Mouse (Mus musculus) right cerebral cortex, postnatal 25 days (tissue): Measurements from ENCODE around the gene Il17c.
A peak's percentile ranks its signal among the peaks of the same experiment; 100 is the strongest.

Source experiments
- DNase-seq: peaks from one replicate; pipeline ENCODE4 v3.0.0; 2022

The Il17c gene

GRCm38 (mm10) chr8:122421376-122422070 lies at the start of gene Il17c:
Gene Il17c, plus strand, starts transcription at chr8:122422020.
- DNase-seq, result no peak

GRCm38 (mm10) chr8:122375320-122375719 lies 46.5 kb upstream of the Il17c start:
- no peak for DNase-seq

- DNase-seq, result no peak
These were observed 46.0 kb upstream of the Il17c start for GRCm38 (mm10) chr8:122375751-122376364.

GRCm38 (mm10) chr8:122376365-122377231 lies 45.2 kb upstream of the Il17c start, which contains the start of gene Zc3h18:
Gene Zc3h18, plus strand, starts transcription at chr8:122376609.
- DNase-seq, result peak; percentile 100

GRCm38 (mm10) chr8:122383039-122383438 lies 38.8 kb upstream of the Il17c start:
- no peak for DNase-seq

GRCm38 (mm10) chr8:122389357-122389756 lies 32.5 kb upstream of the Il17c start:
- DNase-seq, result no peak

- DNase-seq, result no peak
These were observed 31.1 kb upstream of the Il17c start for GRCm38 (mm10) chr8:122390758-122391157.

- DNase-seq, result no peak
These were observed 28.1 kb upstream of the Il17c start for GRCm38 (mm10) chr8:122393717-122394116.

- no peak for DNase-seq
These were observed 26.5 kb upstream of the Il17c start for GRCm38 (mm10) chr8:122395291-122395690.

- no peak for DNase-seq
These were observed 23.6 kb upstream of the Il17c start for GRCm38 (mm10) chr8:122398186-122398585.

GRCm38 (mm10) chr8:122405146-122405805 lies 16.5 kb upstream of the Il17c start:
- no peak for DNase-seq

- no peak for DNase-seq
These were observed 14.1 kb upstream of the Il17c start for GRCm38 (mm10) chr8:122407678-122408077.

- no peak for DNase-seq
These were observed 7.5 kb upstream of the Il17c start for GRCm38 (mm10) chr8:122414311-122414710.

- DNase-seq, result no peak
These were observed 6.3 kb upstream of the Il17c start for GRCm38 (mm10) chr8:122415554-122415953.

GRCm38 (mm10) chr8:122419881-122420555 lies 1.8 kb upstream of the Il17c start:
- peak; percentile 42 for DNase-seq

- DNase-seq, result no peak
These were observed 1.4 kb downstream of the Il17c start for GRCm38 (mm10) chr8:122423217-122423616.

GRCm38 (mm10) chr8:122423659-122424058 lies 1.8 kb downstream of the Il17c start:
- DNase-seq, result no peak

- DNase-seq, result no peak
These were observed 4.3 kb downstream of the Il17c start for GRCm38 (mm10) chr8:122426145-122426544.

- DNase-seq, result no peak
These were observed 5.8 kb downstream of the Il17c start for GRCm38 (mm10) chr8:122427607-122428006.

- DNase-seq, result no peak
These were observed 6.3 kb downstream of the Il17c start for GRCm38 (mm10) chr8:122428163-122428562.

GRCm38 (mm10) chr8:122430058-122430636 lies 8.3 kb downstream of the Il17c start:
- DNase-seq, result no peak

GRCm38 (mm10) chr8:122430646-122431045 lies 8.8 kb downstream of the Il17c start:
- DNase-seq, result no peak
